Mouse (Mus musculus): ENCODE results near the gene Sh3rf3.

DNA sequence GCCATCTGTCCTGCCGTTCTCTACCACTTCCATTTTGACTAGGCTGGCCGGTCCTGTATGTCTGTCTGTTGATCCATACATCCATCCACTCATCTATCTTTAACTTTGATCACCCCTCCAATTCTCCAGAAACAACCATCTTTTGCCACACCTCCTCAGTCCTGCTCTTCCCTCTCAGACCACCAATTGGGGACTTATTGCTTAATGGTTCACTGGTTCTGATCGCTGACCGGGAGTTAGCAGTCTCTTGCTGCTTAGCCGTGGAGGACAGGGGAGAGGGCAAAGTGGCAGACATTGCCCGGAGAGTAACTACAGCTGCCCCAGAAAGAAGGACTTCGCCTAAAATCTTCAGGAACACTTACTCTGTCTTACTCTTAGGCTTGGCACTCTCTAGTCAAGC is 1.3 kb downstream of the Sh3rf3 start:
- TF ChIP-seq EP300 (optimal IDR thresholded peaks at IDR 0.05): no peak
- no peak for TF ChIP-seq CTCF (IDR thresholded peaks at IDR 0.05; ENCODE audit: low read depth)
